Mouse (Mus musculus): ENCODE measurements around the gene Zfp217. TPM values are rescaled to one million over a fixed set of nuclear protein-coding genes. Genes with fewer than 3 reads are reported as not detected.

Gene Zfp217
- polyA plus RNA-seq (2015; fragmentation: Illumina TruSeq; extraction: RNeasy Lipid Tissue Mini Kit (QIAGEN cat#74804); ENCODE audit: low read depth, low replicate concordance): 1.9 TPM

DNA sequence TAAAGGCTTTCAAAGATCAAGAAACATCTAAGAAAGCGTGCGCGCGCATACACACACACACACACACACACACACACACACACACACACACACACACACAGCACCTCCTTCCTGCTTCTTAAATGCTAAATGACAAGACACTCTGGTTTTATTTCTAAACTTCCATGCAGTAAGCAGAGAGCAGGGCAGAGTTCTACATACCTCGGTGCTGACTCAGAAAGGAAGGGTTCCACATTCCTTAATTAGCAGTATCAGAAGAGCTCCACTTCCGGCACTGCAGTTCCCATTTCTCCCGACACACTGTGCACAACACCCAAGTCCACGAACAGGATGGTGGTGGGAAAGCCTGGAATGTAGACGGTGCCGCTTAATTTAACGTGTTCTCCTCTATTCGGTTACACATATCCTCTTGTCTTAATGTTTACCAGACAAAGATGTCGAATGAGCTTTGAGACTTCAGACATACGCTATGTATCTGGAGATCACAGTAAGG, at the start of gene Zfp217:
Zfp217 (minus strand) TSS at position 443 of the 493 bp plus-strand sequence.

